Comparison of ENCODE assay signal across 10 mouse cellular contexts in genomic region chr2:103138529-103139265, GRCm38 (mm10).
DNase-seq lines count a peak whose midpoint lies in the region; ATAC-seq and TF ChIP-seq lines count a peak whose summit lies in the region.
"Had no signal": no experiment of that assay in that cellular context is flagged by ENCODE, and none has a peak within 500 bp of the region (broad histone marks: within the 10 kb centered on the region; RNA-seq: fewer than 3 reads in every experiment).

No protein-coding gene starts in this region.

- no peak overlapping the region for H3K9ac ChIP-seq in lung, embryonic 14.5 days
- H3K9ac ChIP-seq in forebrain, embryonic 15.5 days (replicated peaks): no peak overlapping the region

- peak; percentile 81 for ATAC-seq in lung, embryonic 14.5 days (ENCODE audit: insufficient read depth)
- ATAC-seq in forebrain, embryonic 15.5 days (replicated peaks): no peak
- ATAC-seq: forebrain, embryonic 16.5 days had no signal

- H3K4me2 ChIP-seq in lung, embryonic 14.5 days: no peak overlapping the region
- H3K4me2 ChIP-seq in forebrain, embryonic 15.5 days (replicated peaks): no peak overlapping the region

- no peaks in the 10 kb centered on the region for H3K27me3 ChIP-seq in kidney, adult 2 months (replicated peaks; ENCODE audit: control insufficient read depth, insufficient read depth, low read length)
- no peaks in the 10 kb centered on the region for H3K27me3 ChIP-seq in lung, embryonic 14.5 days (ENCODE audit: insufficient read depth, low read length)
- no peaks in the 10 kb centered on the region for H3K27me3 ChIP-seq in forebrain, embryonic 15.5 days

- peaks cover 6% of the 10 kb centered on the region; the same call in 1 of the 2 replicates for H3K4me1 ChIP-seq in kidney, adult 2 months (ENCODE audit: control insufficient read depth, insufficient read depth, low read length)
- no peaks in the 10 kb centered on the region for H3K4me1 ChIP-seq in lung, embryonic 14.5 days (ENCODE audit: insufficient read depth)
- H3K4me1 ChIP-seq in forebrain, embryonic 15.5 days: no peaks in the 10 kb centered on the region

- 30% methylated on average over 8 of the region's 8 CpGs for WGBS in kidney, adult 2 months
- WGBS in lung, embryonic 14.5 days: 25% methylated on average over 8 of the region's 8 CpGs
- WGBS in forebrain, embryonic 15.5 days: 73% methylated on average over 8 of the region's 8 CpGs

- H3K27ac ChIP-seq in kidney, adult 2 months (ENCODE audit: insufficient read depth, low read depth, low read length): peak overlapping the region; percentile 37
- H3K27ac ChIP-seq in lung, embryonic 14.5 days (ENCODE audit: low read depth): no peak overlapping the region; the same call in 1 of the 2 replicates
- no peak overlapping the region for H3K27ac ChIP-seq in forebrain, embryonic 15.5 days (replicated peaks)

- no peak overlapping the region for H3K4me3 ChIP-seq in kidney, adult 2 months (ENCODE audit: insufficient read depth, low read depth, low read length)
- no peak overlapping the region for H3K4me3 ChIP-seq in lung, embryonic 14.5 days (ENCODE audit: low read depth, low read length)
- H3K4me3 ChIP-seq in forebrain, embryonic 15.5 days: no peak overlapping the region

- H3K36me3 ChIP-seq in kidney, adult 2 months (ENCODE audit: control insufficient read depth, insufficient read depth, low read length): no peaks in the 10 kb centered on the region
- H3K36me3 ChIP-seq in lung, embryonic 14.5 days (ENCODE audit: insufficient read depth): no peaks in the 10 kb centered on the region
- H3K36me3 ChIP-seq in forebrain, embryonic 15.5 days: no peaks in the 10 kb centered on the region

- TF ChIP-seq POLR2A in kidney, adult 2 months (IDR thresholded peaks at IDR 0.05; ENCODE audit: low read depth, low read length): no peak

- peak; percentile 55 to 56 for DNase-seq in cerebellum, postnatal 14 days
- DNase-seq in cerebellum, adult 9-11 months: no peak
- peak; percentile 54 for DNase-seq in A20 (ENCODE audit: low read depth, low spot score)
- DNase-seq in kidney, adult 2 months: peak; percentile 62
- peak; percentile 68 for DNase-seq in lung, embryonic 14.5 days
- DNase-seq in ovary, postnatal 36 days (ENCODE audit: low spot score): no peak
- no peak for DNase-seq in natural killer cell, adult 2 months (ENCODE audit: low spot score in 2 of 2)
- DNase-seq: right cerebral cortex, postnatal 4 days had no signal

- no peaks in the 10 kb centered on the region for H3K9me3 ChIP-seq in lung, embryonic 14.5 days (ENCODE audit: low read depth, low read length)
- H3K9me3 ChIP-seq in forebrain, embryonic 15.5 days: no peaks in the 10 kb centered on the region

- peak; percentile 57 for TF ChIP-seq CTCF in kidney, adult 2 months (conservative IDR thresholded peaks at IDR 0.05; ENCODE audit: insufficient read depth, insufficient read length, low read depth, low read length)
- peak; percentile 43 for TF ChIP-seq CTCF in lung, embryonic 14.5 days (IDR thresholded peaks at IDR 0.05; ENCODE audit: low read depth)

Comparison
In these comparisons a context has a peak if more than half of its experiments do, and no peak if none do; other contexts are left out.
1. DNase-seq: peak in cerebellum, postnatal 14 days (2 of 2), A20 (single experiment), kidney, adult 2 months (single experiment) and lung, embryonic 14.5 days (single experiment); none in cerebellum, adult 9-11 months (single experiment), ovary, postnatal 36 days (single experiment) and natural killer cell, adult 2 months (0 of 2).